Mouse (Mus musculus) CD4-positive helper T cell, adult 2 months (primary cell): ENCODE measurements around the gene Osm.
A peak's percentile ranks its signal among the peaks of the same experiment; 100 is the strongest.

Experiments
- DNase-seq: peaks from one replicate; pipeline ENCODE4 v3.0.0-alpha.2; 2012; ENCODE audit warnings: low read depth, missing footprints, low spot score

The Osm gene

DNA sequence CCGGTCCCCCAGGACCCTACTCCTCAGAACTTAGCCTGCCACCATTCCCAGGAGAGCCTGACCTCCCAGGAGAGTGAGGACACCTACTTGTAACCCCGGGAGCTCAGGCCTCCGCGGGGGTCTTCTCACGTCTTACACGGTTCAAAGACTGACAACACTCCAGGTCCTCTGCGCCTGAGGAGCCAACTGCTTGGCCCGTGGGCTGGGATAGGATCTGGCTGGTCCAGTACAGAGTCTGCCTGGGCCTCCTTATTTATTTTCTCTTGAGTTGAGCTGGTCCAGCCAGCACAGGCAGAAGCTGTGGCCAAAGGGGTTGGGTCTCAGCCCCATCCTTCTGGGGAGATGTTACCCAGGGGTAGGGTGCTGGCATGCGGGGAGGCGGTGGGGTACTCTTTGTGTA, 21.2 kb upstream of the Osm start:
- DNase-seq: no peak

DNA sequence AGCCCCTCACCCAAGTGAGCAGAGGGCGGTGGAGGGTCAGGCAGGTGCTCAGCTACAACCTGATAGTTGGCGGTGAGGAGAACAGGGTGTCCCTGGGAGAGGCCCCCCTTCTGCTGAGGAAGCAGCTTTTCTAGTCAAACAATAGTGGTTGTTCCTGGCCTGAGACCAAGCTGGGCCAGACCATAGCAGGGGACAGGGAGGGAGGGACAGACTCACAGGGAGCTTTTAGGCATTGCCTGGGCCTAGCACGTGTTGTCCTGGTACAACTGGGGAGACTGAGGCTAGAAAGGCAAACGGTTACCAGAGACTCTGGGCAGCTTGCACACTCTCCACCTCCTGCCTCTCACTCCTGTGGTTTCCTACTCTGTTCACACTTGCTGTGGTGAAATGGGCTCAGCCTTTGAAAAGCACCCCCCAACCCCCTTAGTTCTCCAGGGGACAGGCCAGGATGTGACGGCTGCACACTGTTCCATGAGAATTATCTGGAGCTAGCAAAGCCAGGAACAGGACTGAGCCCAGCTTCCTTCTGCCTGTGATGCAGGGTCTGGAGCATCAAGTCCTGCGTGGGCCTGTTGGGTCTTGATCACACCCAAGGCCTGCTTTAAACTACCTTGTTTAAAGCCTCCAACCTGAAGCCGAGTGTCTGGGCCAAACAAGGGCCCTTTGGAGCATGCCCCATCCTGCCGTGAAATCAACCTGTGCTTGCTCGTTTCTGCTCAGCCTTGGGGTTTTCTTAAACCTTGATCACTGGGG, 19.8 kb upstream of the Osm start:
- no peak for DNase-seq

DNA sequence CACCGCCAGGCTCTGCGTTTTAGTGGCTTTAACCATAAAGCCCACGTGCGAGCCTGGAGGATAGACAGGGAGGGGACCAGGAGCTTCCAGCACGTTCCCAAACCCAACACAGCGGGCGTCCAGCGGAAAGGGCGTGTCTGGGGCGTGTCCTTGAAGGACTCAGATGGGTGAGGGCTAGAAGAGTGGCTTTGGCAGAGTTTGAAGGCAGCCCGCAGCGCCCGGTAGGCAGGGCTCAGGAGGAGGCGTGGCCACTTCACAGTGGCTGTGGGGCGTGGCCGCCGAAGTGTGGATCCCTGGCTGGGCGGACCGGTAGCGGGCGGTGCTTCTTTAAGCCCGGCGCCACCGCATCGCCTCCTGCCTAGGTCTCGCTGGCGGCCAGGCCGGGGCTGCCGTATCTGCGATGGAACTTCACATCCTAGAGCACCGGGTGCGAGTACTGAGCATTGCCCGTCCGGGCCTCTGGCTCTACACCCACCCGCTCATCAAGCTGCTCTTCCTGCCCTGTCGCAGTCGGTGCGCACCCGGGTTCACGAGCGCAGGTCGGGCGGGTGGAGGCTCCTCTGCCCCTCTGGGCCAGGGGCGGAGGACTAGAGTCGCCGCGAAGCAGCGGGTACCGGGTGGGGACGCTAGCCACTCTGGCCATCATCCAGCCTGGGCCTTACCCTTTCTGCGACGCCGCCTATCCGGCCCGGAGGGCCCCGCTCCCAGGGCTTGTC, 18.1 kb upstream of the Osm start, which contains the start of gene Castor1:
TSS of gene Castor1 (plus strand) at position 312 of the 716 bp plus-strand sequence.
- peak; percentile 94 for DNase-seq

DNA sequence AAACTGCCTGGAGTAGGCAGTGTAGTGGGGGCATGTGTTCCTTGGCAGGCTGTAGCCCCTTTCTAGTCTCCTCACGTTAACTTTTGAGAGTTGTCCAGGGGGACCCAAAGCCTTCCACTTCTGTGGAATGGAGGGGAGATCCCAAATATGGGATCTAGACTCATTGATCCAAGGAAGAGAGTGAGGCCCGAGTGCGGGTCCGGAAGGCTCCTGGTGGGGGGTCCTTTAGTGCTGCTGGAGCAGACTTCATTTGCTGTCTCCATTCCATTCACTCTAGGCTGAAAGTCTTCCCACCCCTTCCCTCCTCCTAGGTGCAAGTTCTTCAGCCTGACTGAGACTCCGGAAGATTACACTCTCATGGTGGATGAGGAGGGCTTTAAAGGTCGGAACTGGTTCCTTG, 17.6 kb upstream of the Osm start:
- no peak for DNase-seq

DNA sequence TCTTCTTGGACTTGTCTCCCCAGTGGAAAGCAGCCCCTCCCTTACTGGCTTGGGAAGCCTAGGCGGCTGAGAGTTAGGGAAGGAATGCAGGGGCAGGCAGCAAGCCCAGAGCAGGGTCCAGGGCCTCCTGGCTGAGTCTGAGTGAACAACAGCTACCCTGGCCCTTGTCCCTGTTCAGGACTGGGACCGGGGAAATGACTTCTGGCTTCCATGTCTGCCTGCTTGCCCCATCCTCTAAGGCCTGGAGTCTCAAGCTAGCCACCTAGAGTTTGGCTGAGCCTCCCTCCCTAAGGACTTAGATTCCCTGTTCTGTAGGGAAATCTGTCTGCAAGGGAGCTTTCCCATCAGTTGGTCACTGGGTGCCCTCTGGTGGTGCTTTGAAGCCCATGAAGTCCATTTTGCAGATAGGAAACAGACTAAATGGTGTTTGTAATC, 16.9 kb upstream of the Osm start:
- DNase-seq: peak; percentile 55

DNA sequence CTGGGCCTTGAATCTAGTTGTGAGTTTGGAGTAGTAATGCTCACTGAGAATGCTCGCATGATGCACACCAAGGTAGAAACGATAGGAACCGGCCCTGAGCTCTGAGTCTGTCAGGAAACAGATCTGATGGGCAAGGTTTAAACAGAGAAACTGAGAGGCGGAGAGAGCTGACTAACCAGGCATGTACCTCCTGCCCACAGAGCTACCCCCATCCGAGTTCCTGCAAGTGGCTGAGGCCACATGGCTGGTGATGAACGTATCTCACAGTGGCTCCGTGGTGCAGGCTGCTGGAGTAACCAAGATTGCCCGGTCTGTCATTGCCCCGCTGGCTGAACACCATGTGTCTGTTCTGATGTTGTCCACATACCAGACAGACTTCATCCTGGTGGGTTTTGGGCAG, 16.3 kb upstream of the Osm start:
- DNase-seq: peak; percentile 36

DNA sequence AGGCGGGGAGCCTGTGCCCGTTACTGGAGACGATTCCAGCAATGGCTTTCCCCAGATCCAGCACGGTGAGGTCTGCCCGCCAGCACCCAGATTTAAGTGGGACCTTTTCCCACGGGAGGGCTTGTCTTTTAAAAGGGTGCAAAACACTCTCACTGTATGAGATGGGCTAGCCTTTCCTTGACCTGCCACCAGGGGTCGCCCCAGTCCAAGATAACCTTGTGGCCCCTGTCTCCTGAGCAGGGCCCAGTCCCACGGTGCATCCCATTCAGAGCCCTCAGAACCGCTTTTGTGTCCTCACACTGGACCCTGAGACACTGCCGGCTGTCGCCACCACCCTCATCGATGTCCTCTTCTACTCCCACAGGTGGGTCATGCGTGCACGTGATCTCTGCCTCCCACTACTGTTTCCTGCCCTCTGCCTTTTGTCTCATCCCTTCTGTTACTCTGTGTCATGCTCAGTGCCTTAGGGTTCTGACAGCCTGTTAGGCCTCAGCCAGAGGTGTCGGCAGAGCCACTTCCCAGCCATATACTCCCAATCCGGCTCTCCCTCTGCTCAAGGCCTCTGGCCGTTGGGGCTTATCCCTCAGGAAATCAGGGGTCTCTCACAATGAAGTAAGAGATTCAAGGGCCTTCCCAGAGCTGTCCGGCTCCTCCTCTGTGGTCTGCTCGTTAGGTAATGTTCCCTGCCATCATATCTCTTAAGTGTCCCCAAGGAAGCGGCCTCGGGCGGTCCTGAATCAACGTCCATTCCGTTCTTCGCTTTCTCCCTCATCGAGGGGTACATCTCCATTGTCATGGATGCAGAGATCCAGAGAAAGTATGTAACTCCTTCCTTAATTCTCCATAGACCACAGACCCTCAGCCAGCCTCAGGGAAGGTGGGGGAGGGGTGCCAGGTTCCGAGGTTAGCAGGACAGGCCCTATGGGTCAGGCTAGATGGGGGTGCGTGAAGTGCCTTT, 15.5 kb upstream of the Osm start:
- peak; percentile 81 for DNase-seq

DNA sequence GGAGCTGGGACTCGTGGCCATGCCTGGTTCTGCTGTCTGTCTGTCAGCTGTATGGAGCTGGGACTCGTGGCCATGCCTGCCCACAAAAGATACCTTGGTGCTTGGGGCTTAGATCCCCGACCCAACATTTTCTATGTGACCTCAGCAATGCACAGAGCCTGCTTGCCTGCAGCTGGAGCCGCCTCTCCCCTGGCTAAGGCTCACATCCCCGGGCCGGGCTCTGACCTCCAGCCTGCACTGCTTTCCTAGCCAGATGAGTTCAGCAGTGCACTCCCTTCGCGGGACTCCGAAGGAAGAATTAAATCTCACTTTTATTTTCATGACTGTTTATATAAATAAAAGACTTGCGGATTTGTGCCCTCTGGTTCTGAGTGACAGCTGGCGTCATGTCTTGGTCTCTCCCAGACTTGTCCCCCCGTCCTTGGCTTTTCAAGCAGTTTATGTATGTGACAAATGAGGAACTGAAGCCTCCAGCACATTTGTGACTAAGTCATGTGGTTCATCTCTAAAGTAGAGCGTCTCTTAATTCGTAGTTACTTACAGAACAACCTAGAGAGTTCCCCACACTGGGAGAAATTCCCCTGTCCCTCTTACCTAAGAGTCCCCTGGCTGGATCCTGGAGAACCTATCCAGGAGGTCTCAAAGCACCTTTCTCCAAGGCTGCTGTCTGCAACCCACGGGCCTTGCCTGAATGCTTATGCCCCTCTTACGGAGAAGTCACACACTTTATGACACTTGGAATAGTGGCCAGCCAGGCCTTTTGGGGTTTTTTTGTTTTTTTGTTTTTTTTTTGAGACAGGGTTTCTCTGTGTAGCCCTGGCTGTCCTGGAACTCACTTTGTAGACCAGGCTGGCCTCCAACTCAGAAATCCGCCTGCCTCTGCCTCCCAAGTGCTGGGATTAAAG, 13.9 kb upstream of the Osm start:
- DNase-seq: no peak

DNA sequence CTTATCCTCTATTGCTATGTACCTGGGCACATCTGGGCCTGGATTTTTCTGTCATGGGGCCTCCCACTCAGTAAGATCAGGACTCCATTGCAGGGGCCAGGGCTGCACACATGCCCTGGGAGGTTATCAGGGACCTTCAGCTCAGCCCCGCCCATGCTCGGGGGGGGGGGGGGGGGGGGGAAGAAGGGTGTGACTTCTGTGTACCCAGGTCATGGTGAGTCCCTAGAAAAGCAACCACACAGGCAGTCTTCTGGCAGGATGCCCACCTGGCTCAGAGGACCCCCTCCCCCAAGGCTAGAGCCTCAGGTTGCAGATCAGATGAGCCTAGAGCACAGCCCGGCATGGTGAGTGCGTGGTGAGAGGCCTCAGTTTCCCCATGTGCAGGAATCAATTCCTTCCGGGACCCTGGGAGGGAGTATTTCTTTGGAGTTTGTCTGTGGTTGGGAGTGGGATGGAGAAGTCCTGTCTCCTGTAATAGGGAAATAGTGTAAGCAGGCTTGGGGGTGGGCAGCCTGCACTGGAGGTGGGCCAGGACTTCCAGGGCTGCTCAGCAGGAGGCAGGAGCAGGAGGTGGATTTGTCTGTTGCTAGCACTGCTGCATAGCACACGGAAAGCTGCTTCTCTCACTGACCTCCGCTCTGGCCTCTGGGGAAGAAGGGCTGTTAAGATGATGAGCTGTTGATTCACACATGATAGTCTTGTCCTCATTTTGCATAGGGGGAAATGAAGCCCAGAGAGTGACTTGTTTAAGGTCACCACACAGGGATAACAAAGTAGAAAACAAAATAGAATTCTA, 12.6 kb upstream of the Osm start:
- peak; percentile 55 for DNase-seq

DNA sequence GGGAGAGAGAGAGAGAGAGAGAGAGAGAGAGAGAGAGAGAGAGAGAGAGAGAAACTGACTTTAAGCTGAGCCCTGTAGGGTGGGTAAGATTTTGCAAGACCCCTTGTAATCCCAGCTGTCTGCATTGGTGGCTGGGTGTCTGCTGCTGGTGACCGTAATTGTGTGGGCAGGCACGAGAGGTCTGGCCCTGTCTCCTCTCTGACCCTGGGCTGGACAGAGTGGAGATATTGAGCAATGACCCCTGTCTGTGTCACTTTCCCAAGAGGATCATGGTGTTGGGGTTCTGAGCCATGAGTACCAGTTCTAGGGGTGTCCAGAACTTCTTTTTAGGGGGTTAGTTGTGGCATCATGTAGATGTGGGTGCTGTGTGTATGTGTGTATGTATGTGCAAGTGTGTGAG, 12.0 kb upstream of the Osm start:
- no peak for DNase-seq

DNA sequence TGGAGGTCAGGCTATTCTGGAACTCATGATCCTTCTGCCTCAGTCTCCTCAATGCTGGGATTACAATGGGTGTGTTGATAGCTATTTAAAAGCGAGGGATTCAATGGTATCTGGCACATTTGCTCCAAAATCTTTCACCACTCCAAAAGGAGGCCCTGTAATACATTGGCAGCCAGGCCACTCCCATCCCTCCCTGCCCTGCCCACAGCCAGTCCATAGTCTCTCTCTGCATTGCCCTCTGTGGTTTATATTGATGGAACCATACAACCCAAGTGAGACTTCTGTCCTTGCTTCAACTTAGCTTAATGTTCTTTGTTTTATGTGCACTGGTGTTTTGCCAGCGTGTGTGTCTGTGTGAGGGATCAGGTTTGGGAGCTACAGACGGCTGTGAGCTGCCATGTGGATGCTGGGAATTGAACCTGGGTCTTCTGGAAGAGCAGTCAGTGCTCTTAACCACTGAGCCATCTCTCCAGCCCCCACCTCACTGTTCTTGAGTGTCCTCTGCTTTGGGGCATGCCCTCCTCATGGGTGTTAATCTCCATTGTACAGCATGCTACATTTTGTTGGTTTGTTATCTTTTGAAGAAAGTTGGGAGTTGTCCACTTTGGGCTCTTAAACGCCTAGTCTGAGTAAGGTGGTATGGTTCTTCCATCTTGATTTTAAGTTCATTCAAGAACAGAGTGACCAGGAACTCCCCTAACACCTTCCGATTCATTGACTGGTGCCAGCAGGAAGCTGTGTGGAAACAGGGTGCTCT, 9.5 kb upstream of the Osm start:
- no peak for DNase-seq

DNA sequence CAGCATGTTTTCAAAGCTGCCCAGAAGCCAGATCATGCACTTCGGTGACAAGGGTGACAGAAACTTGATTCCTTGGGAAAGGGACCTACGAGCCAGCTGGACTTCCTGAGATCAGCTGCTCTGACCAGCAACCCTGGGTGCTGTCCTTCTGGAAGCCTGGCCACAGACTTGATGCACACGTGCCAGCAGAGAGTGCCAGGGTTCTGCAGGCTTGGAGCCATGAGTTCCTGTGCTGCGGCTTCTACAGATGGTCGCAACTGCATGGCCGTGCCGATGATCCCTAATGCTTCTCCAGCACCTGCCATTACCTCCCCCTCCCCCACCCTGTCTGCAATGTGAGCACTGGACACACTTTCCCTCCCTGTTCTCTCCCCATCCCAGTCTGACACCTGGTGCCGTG, 7.8 kb upstream of the Osm start:
- no peak for DNase-seq

DNA sequence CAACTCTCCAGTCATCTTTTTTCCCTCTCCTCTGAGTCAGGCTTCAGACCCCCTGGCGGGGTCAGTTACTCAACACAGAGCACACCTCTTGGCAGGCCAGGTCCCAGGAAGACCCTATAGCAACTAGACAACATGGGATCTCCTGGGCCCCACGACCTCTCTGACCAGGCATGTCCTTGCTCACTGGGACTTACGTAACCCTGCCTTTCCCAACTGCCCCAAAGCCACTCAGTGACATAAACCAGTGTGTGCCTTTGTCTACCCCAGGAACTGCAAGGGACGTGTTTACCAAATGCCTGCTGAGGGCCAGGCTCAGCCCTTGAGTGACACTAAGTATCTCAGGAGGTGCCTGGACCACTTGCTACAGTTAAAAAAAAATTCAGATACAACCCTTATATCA, 6.4 kb upstream of the Osm start:
- no peak for DNase-seq

DNA sequence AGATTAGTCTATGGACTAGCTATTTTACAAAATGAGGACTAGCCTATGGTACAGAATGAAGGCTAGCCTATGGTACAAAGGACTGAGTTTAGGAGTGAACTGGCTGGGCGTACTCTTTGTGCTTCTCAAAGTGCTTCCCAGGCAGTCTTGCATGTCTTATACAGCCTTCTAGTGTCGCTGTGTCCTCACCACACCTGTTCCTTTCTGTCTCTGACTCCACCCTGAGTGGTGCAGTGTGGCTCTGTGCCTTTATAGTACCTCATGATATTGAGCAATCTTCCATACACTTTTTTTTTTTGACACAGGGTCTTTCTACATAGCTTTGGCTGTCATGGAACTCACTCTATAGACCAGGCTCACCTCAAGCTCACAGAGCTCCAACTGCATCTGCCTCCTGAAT, 4.8 kb upstream of the Osm start:
- no peak for DNase-seq

DNA sequence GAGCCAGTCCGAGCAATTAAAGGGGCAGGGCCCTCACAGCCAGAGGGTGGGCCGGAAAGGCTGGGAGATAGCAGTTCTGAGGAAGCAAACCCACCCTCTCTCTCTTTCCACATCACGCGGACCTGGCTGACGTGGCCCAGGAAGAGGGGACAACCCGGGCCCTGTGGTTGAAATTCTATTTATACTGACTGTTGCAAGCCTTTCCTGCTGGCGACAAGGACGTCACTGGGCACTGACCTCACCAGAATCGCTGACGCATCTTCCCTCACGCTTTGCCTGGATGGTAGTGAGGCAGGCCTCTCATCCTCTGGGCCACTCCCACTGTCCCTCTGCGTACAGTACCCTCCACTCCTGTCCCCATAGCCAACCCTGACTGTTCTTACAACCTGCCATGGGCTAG, 3.6 kb upstream of the Osm start:
- no peak for DNase-seq

DNA sequence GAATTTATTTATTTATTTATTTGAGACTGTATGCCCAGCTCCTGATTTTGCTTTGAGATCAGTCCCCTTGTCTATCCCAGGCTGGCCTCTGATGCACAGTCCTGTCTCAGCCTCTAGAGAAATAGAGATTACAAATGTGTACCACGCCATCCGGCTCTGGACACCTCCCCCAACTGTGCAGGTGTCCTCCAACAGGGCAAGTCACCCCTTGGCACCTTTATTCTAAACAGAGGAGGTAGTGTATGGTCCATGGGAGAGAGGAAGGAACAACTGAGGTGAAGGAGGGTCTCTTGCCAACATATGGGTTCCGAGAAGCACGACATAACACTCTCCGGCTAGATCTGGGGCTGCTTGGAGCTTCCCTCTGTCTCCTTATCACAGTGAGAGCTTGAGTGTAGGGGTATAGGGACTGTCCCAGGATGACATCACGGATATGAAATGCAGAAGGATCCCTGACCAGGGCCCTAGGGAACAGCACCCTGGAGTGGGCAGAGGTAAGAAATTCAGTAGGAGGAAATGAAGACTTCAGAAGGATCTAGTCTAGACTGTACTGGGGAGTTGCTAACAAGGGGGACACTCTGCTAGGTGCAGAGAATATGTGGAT, 1.1 kb upstream of the Osm start:
- DNase-seq: no peak

DNA sequence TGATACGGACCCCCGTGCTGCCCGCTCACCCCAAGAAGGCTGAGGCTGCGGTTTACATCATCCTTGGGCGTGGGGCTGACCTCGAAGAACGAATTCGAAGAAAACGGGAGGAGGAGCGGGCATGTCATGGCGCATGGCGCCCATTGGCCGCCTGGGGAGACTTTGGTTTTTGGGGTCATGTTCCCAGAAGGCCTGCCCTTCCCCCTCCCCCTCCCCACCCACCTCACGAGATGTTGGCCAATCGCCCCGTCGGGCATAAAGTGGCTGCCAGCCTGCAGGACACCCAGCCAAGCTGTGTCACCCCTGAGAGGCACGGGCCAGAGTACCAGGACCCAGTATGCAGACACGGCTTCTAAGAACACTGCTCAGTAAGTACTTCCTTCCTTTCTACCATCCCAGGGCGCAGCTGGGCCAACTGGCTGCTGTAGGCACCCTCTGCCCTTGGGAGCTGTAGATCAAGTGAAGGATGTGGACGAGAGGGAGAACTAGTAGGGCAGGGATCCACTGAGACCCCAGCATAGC, 387 bp downstream of the Osm start:
- peak; percentile 67 for DNase-seq

DNA sequence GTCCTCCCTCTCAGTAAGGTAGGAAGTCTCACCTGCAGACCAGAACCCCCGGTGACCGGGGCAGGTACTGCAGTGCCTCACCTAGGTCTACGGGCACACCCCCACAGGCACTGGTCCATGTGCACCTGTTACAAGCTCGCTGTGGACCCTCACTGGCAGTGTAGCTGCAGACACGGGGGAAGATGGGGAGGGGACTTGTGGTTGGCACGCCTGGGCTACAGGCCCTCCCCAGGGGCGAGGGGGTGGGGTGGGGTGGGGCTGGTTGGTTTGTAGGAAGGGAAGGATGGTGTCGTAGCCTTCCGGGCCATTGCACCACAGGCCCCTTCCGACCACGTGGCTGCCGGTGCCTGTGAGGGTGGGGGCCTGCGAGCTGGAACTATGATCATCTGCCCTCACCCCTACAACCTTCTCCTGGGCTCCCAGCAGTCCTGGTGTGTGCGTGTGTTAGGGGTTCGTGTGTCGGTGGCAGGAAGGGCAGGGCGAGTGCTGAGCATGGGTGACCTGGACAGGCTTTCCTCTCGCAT, 1.2 kb downstream of the Osm start:
- DNase-seq: peak; percentile 88

DNA sequence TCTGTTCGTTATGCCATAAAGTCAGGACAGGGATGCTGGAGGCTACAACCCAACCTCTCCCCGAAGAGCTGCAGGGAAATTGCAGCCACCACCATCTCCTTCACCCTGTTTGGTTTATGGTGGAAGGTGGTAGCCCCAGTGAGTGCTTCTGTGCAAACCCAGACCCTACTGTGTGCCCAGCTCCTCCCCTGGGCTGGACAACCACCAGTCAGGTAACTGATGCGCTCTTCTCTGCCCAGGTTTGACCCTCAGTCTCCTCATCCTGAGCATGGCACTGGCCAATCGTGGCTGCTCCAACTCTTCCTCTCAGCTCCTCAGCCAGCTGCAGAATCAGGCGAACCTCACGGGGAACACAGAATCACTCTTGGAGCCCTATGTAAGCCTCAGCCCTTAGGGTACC, 1.9 kb downstream of the Osm start:
- no peak for DNase-seq
